Mouse (Mus musculus) monocyte, adult 59 days (primary cell): ENCODE measurements around the gene Psg21. TPM values are rescaled to one million over a fixed set of nuclear protein-coding genes. Genes with fewer than 3 reads are reported as not detected.

ENCODE experiments used
- total RNA-seq, 2 experiments: library from RNA; stranded (reverse); gene quantifications; one replicate each; pipeline ENCODE4 v1.2.4; 2023

Psg21 gene
- total RNA-seq = not detected

DNA sequence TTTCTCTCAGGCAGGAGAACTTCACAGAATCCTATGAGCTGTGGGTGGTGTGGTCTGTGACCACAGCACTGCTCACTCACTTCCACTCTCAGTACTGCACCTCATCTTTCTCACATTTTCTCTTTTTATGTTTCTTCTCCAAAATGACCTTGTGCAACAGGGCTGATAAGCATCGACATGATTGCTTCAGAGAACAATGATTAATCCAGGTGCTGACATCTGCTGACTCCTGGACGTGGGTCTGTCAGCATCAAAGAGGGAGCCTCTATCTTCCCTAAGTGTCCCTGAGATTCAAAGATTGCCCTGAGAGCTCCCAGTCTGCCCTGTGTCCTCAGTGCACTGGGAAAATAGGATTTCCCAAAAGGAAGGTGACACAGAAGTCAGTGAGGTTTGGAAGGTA lies at the start of gene Psg21:
Psg21 (minus strand) TSS at position 101 of the 400 bp plus-strand sequence.

DNA sequence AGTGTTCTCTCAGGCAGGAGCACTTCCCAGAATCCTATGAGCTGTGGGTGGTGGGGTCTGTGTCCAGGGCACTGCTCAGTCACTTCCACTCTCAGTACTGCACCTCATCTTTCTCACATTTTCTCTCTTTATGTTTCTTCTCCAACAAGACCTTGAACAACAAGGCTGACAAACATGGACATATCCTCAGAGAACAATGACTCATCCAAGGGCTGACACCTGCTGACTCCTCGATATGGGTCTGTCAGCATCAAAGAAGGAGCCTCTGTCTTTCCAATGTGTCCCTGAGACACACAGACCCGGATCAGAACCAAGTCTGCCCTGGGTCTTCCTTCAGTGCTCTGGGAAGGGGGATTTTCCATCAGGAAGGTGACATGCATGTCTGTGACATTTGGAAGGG lies 29.6 kb upstream of the Psg21 start, which contains the start of gene Psg20:
Psg20 (minus strand) TSS at position 101 of the 400 bp plus-strand sequence.

DNA sequence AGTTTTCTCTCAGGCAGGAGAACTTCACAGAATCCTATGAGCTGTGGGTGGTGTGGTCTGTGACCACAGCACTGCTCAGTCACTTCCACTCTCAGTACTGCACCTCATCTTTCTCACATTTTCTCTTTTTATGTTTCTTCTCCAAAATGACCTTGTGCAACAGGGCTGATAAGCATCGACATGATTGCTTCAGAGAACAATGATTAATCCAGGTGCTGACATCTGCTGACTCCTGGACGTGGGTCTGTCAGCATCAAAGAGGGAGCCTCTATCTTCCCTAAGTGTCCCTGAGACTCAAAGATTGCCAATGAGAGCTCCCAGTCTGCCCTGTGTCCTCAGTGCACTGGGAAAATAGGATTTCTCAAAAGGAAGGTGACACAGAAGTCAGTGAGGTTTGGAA lies 40.1 kb downstream of the Psg21 start, which contains the start of gene Psg23:
Psg23 (minus strand) TSS at position 101 of the 400 bp plus-strand sequence.

Other genes with a start within 250 kb of the Psg21 start
- not detected for gene Psg28, start 224.7 kb downstream of the Psg21 start, total RNA-seq
- not detected for gene Psg26, start 172.5 kb downstream of the Psg21 start, total RNA-seq
- not detected for gene Psg25, start 124.5 kb downstream of the Psg21 start, total RNA-seq
- gene Psg27, start 89.4 kb downstream of the Psg21 start, total RNA-seq = not detected
- gene Psg23, start 40.2 kb downstream of the Psg21 start, total RNA-seq = not detected
- not detected for gene Psg20, start 29.5 kb upstream of the Psg21 start, total RNA-seq
- not detected for gene Psg22, start 61.4 kb upstream of the Psg21 start, total RNA-seq
- not detected for gene Psg19, start 141.8 kb upstream of the Psg21 start, total RNA-seq
- not detected for gene Psg17, start 164.9 kb upstream of the Psg21 start, total RNA-seq
- gene Mill2, start 183.2 kb upstream of the Psg21 start, total RNA-seq = not detected
- gene Pglyrp1, start 214.6 kb upstream of the Psg21 start, total RNA-seq = 100 to 1,000 TPM; 229 to 265 TPM